Mouse (Mus musculus): ENCODE measurements around the gene Gm49358. TPM values are rescaled to one million over a fixed set of nuclear protein-coding genes. Genes with fewer than 3 reads are reported as not detected.

Gm49358 gene
- polyA plus RNA-seq, 1 experiment: not detected

DNA sequence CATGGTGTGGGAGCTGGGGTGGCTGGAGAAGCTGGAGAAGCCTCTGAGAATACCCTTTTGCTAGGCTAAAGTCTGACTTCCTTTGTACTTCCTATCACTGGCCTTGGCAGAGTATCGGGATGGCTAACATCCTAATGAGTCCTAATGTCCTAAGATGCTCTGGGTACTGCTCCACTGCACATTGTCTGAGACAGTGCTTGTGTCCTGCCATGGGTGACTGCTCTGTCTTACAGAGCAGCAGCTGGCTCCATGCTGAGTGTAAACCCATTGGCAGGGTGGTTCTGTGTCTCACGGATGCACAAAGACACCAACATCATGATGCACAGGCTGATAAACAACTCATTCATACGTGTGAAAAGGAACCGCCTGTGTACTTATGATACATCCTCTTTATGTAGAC lies 85.3 kb downstream of the Gm49358 start:
- 64% methylated on average over 4 of the region's 4 CpGs for WGBS

DNA sequence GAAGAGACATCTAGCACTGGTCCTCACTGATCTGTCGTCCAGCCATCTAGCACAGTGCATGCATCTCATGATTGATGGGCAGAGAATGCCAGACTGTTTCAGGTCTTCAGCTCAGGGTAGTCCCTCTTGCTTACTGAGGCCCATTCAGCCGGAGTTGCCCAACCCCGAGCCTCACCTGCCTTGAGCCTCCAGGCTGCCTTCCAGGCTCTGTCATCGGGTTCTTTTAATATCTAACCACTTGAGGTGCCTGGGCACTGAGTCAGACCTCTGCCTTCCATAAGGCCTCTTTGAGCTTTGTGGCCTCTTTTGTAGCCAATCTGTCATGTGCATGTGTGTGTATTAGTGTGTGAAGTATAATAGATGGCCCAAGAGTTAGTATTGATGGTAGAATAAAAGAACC lies 85.7 kb downstream of the Gm49358 start:
- DNase-seq: no peak
- no peak for TF ChIP-seq POLR2A (IDR thresholded peaks at IDR 0.05; ENCODE audit: borderline replicate concordance, extremely low read depth, low read depth, low read length)
- no peak for TF ChIP-seq CTCF (IDR thresholded peaks at IDR 0.05; ENCODE audit: insufficient read depth, low read length)
- WGBS: 63% methylated on average over 4 of the region's 4 CpGs
- Histone ChIP-seq H3K4me1 (ENCODE audit: control insufficient read depth, insufficient read depth, low read length) (no peaks in the 10 kb centered on the region), H3K4me3 (replicated peaks; ENCODE audit: extremely low read depth, low read depth, low read length) (no peak overlapping the region)

More for the DNA sequence above, 85.3 kb downstream of the Gm49358 start:
- Histone ChIP-seq H3K4me1 (ENCODE audit: control insufficient read depth, insufficient read depth, low read length) (no peaks in the 10 kb centered on the region), H3K4me3 (replicated peaks; ENCODE audit: extremely low read depth, low read depth, low read length) (no peak overlapping the region)
- TF ChIP-seq POLR2A (IDR thresholded peaks at IDR 0.05; ENCODE audit: borderline replicate concordance, extremely low read depth, low read depth, low read length): no peak
- no peak for TF ChIP-seq CTCF (IDR thresholded peaks at IDR 0.05; ENCODE audit: insufficient read depth, low read length)
- DNase-seq: no peak

DNA sequence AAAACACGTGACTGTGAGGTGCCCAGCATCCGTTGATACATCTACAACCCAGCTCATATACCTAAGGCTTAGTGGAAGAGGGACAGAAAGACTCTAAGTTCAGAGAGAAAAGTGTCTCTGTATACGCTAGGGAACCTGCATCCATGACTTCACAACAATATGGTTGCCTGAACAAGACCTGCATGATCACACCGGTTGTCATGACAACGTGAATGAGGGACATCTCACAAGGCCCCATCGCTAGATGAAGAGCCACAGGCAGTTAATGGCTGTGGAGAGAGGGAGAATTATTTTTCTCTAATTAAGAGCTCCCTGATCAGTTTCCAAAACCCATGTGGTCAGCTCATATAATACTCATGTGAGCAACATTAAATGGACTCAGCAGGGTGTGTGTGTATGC lies 88.4 kb downstream of the Gm49358 start:
- TF ChIP-seq POLR2A (IDR thresholded peaks at IDR 0.05; ENCODE audit: borderline replicate concordance, extremely low read depth, low read depth, low read length): no peak
- TF ChIP-seq CTCF (IDR thresholded peaks at IDR 0.05; ENCODE audit: insufficient read depth, low read length): no peak
- 84% methylated on average over 6 of the region's 6 CpGs for WGBS

DNA sequence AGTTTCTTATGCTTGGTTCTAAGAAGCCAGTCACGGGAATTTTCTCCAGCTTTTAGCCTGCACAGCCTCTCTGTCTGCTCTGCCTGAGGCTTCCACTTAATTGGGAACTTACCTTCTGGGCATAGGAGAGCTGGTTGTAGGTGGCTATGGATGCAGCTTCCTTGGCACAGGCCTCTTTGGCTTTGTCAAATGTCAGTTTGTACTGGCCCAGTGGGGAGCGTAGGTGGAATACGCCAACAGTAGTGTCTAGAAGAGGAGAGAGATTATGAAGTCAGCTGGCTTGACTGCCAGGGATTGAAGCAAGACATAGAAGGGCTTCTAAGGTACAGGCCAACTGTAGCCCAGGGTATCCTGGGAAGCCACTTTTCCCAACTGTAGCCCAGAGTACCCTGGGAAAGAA lies 89.7 kb downstream of the Gm49358 start:
- Histone ChIP-seq H3K4me1 (ENCODE audit: control insufficient read depth, insufficient read depth, low read length) (no peaks in the 10 kb centered on the region), H3K4me3 (replicated peaks; ENCODE audit: extremely low read depth, low read depth, low read length) (no peak overlapping the region)
- WGBS: 87% methylated on average over 3 of the region's 3 CpGs
- DNase-seq: no peak
- TF ChIP-seq CTCF (IDR thresholded peaks at IDR 0.05; ENCODE audit: insufficient read depth, low read length) (no peak), POLR2A (IDR thresholded peaks at IDR 0.05; ENCODE audit: borderline replicate concordance, extremely low read depth, low read depth, low read length) (no peak)

More for the DNA sequence above, 88.4 kb downstream of the Gm49358 start:
- no peaks in the 10 kb centered on the region for H3K4me1 ChIP-seq (ENCODE audit: control insufficient read depth, insufficient read depth, low read length)
- no peak overlapping the region for H3K4me3 ChIP-seq (replicated peaks; ENCODE audit: extremely low read depth, low read depth, low read length)
- DNase-seq: no peak

DNA sequence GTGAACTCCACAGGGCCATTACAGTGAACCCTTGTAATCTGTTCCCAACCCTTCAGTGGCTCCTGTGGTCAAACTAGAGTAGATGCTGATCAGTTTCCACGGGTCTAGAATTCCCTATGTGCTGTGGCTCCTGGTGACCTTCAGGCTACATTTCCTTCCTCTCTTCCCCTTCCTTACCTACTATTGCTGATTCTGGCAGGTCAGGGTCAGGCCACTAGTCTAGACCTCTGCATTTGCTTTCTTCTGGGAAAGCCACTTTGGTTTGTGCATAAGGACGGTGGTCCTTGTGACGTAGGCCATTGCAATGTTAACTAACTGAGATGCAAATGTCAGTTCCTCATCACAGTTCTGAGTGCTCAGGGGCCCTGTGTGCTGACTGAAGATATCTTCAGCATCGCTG lies 96.6 kb downstream of the Gm49358 start:
- Histone ChIP-seq H3K4me3 (replicated peaks; ENCODE audit: extremely low read depth, low read depth, low read length) (no peak overlapping the region), H3K4me1 (ENCODE audit: control insufficient read depth, insufficient read depth, low read length) (no peaks in the 10 kb centered on the region)
- 79% methylated on average over 4 of the region's 4 CpGs for WGBS
- DNase-seq: no peak
- TF ChIP-seq CTCF (IDR thresholded peaks at IDR 0.05; ENCODE audit: insufficient read depth, low read length): no peak
- no peak for TF ChIP-seq POLR2A (IDR thresholded peaks at IDR 0.05; ENCODE audit: borderline replicate concordance, extremely low read depth, low read depth, low read length)

DNA sequence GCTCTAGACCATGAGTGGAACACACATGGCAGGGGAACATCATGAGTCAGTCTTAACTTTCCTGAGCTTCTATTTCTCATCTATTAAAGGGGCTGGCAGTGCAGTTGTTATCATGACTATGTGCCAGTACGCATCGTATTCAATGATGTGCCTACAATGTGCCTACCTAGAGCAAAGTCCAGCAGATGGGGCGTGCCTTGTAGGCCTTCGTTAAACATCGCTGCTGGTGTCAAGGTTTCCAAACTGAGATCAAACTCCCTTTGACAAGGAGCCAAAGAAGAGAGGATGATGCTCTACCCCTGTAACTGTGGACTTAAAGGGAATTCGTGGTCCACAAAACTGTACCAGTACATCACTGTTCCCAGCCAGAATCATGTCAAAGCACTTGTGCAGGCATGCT lies 98.7 kb downstream of the Gm49358 start:
- TF ChIP-seq CTCF (IDR thresholded peaks at IDR 0.05; ENCODE audit: insufficient read depth, low read length): no peak
- TF ChIP-seq POLR2A (IDR thresholded peaks at IDR 0.05; ENCODE audit: borderline replicate concordance, extremely low read depth, low read depth, low read length): no peak
- WGBS: 92% methylated on average over 6 of the region's 6 CpGs
- no peak for DNase-seq
- H3K4me1 ChIP-seq (ENCODE audit: control insufficient read depth, insufficient read depth, low read length): no peaks in the 10 kb centered on the region
- no peak overlapping the region for H3K4me3 ChIP-seq (replicated peaks; ENCODE audit: extremely low read depth, low read depth, low read length)

DNA sequence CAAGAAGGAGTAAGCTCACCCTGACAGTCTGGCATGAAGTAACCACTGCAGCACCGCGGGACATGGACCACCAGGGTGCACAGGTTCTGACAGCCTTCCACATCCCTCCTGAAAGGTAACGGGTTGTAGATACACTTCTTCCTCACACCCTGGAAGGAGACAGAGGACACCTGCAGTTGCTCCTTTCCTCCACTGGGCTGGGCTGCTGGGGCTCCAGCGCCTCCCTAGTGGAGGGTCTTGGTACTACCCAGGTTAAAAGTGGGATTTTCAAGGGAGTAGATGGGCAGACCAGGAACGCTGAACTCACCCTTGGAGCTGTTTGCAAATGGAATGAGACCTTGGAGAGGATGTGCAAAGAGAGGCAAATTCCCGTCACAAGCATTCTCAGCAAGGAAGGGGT lies 99.7 kb downstream of the Gm49358 start:
- TF ChIP-seq POLR2A (IDR thresholded peaks at IDR 0.05; ENCODE audit: borderline replicate concordance, extremely low read depth, low read depth, low read length): no peak
- peak; percentile 30 for TF ChIP-seq CTCF (IDR thresholded peaks at IDR 0.05; ENCODE audit: insufficient read depth, low read length)
- 92% methylated on average over 6 of the region's 6 CpGs for WGBS

DNA sequence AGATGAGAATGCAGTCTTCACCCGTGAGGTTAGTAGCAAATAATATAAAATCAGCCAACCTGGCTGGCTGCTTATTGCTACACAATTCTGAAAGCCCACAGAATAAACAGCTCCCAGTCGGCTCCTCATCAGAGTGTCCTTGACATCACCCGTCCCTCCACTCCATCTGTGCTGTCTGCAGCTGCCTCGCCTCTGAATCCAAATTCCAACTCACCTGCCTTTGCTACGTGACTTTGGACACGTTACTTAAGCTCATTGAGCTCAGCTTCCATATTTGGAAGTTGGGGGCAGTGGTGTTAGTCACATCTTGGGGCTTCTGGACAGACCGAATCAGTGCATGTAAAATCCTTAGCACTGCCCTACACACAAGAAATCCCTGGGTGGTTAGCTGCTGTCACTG lies 108.3 kb downstream of the Gm49358 start:
- DNase-seq: no peak
- no peak overlapping the region for H3K4me3 ChIP-seq (replicated peaks; ENCODE audit: extremely low read depth, low read depth, low read length)
- no peak for TF ChIP-seq CTCF (IDR thresholded peaks at IDR 0.05; ENCODE audit: insufficient read depth, low read length)
- no peak for TF ChIP-seq POLR2A (IDR thresholded peaks at IDR 0.05; ENCODE audit: borderline replicate concordance, extremely low read depth, low read depth, low read length)
- H3K4me1 ChIP-seq (ENCODE audit: control insufficient read depth, insufficient read depth, low read length): no peaks in the 10 kb centered on the region
- 48% methylated on average over 7 of the region's 7 CpGs for WGBS

More for the DNA sequence above, 99.7 kb downstream of the Gm49358 start:
- Histone ChIP-seq H3K4me3 (replicated peaks; ENCODE audit: extremely low read depth, low read depth, low read length) (no peak overlapping the region), H3K4me1 (ENCODE audit: control insufficient read depth, insufficient read depth, low read length) (no peaks in the 10 kb centered on the region)
- no peak for DNase-seq

DNA sequence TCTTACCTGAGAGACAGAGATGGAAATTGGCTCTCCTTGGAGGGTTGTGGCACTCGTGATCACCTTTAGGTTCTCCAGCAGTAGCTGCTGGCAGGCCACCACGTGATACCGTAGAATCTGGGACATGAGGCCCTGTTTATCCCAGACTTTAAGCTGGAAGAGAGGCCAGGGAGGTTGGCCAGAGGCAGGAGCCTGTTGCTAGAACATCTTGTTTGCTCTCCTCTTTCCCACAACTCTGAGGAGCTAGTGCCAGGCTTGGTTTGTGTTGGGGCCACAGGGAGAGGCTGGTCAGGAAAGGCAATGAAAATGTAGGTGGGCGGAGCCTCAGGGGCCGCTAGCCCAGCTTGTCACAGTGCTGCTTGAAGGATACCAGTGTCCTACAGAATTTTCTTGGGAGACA lies 108.8 kb downstream of the Gm49358 start:
- DNase-seq: no peak
- Histone ChIP-seq H3K4me1 (ENCODE audit: control insufficient read depth, insufficient read depth, low read length) (no peaks in the 10 kb centered on the region), H3K4me3 (replicated peaks; ENCODE audit: extremely low read depth, low read depth, low read length) (no peak overlapping the region)
- TF ChIP-seq CTCF (IDR thresholded peaks at IDR 0.05; ENCODE audit: insufficient read depth, low read length) (no peak), POLR2A (IDR thresholded peaks at IDR 0.05; ENCODE audit: borderline replicate concordance, extremely low read depth, low read depth, low read length) (no peak)
- 62% methylated on average over 5 of the region's 5 CpGs for WGBS

DNA sequence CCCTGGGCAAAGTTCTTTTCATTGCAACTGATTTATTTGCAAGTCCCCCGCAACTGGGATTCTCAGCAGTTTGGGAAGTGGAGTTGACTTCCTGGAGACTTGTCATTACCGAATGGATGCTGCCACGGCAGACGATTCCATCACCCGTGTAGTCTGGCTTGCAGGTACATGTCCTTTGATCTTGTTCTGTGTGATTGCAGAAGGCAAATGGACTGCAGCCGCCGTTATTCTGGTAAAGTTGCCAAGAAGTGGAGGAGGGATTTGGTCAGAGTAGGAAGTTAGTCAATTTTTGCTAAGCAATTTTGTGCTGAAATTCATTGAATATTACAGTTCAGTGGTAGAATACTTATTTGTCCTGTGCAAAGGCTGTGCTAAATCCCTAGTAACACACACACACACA lies 114.9 kb downstream of the Gm49358 start:
- no peak for DNase-seq
- H3K4me3 ChIP-seq (replicated peaks; ENCODE audit: extremely low read depth, low read depth, low read length): no peak overlapping the region
- WGBS: 69% methylated on average over 7 of the region's 7 CpGs
- TF ChIP-seq CTCF (IDR thresholded peaks at IDR 0.05; ENCODE audit: insufficient read depth, low read length): no peak
- TF ChIP-seq POLR2A (IDR thresholded peaks at IDR 0.05; ENCODE audit: borderline replicate concordance, extremely low read depth, low read depth, low read length): no peak
- no peaks in the 10 kb centered on the region for H3K4me1 ChIP-seq (ENCODE audit: control insufficient read depth, insufficient read depth, low read length)
